Mouse (Mus musculus): Measurements from ENCODE around the gene Shank2. TPM values are rescaled to one million over a fixed set of nuclear protein-coding genes. Genes with fewer than 3 reads are reported as not detected.

The Shank2 gene
- polyA plus RNA-seq, 1 experiment from 2014 or later, result 0.63 TPM

- Histone ChIP-seq H3K27me3 (ENCODE audit: control insufficient read depth, insufficient read depth, low read depth, low read length) (0 out of 2 replicates have a peak, but pooled peaks cover 2% of the 10 kb centered on the region), H3K4me3 (ENCODE audit: low read depth, low read length) (no peak overlapping the region), H3K9ac (ENCODE audit: low read depth, low read length) (no peak overlapping the region), H3K36me3 (ENCODE audit: control insufficient read depth, insufficient read depth) (no peaks in the 10 kb centered on the region), H3K27ac (ENCODE audit: low read length) (no peak overlapping the region), H3K4me2 (ENCODE audit: low read depth, low read length) (no peak overlapping the region), H3K9me3 (replicated peaks; ENCODE audit: control insufficient read depth, low read length) (no peaks in the 10 kb centered on the region), H3K4me1 (ENCODE audit: control insufficient read depth, low read depth, low read length) (no peaks in the 10 kb centered on the region)
- ATAC-seq (ENCODE audit: low read depth), result no peak
- WGBS (ENCODE audit: insufficient replicate concordance), result 37% methylated on average over 16 of the region's 16 CpGs
These were observed 416.1 kb downstream of the Shank2 start for GRCm38 (mm10) chr7:144417644-144418343.

- no peak overlapping the region for H3K4me3 ChIP-seq (ENCODE audit: low read depth, low read length)
- no peak overlapping the region for H3K4me2 ChIP-seq (ENCODE audit: low read depth, low read length)
- no peaks in the 10 kb centered on the region for H3K36me3 ChIP-seq (ENCODE audit: control insufficient read depth, insufficient read depth)
- 15% methylated on average over 16 of the region's 16 CpGs for WGBS (ENCODE audit: insufficient replicate concordance)
- no peaks in the 10 kb centered on the region for H3K4me1 ChIP-seq (ENCODE audit: control insufficient read depth, low read depth, low read length)
- H3K9me3 ChIP-seq (replicated peaks; ENCODE audit: control insufficient read depth, low read length), result no peaks in the 10 kb centered on the region
- no peak overlapping the region for H3K9ac ChIP-seq (ENCODE audit: low read depth, low read length)
- no peak for ATAC-seq (ENCODE audit: low read depth)
- H3K27me3 ChIP-seq (ENCODE audit: control insufficient read depth, insufficient read depth, low read depth, low read length), result 0 out of 2 replicates have a peak, but pooled peaks cover 2% of the 10 kb centered on the region
- H3K27ac ChIP-seq (ENCODE audit: low read length), result no peak overlapping the region
These were observed 418.8 kb downstream of the Shank2 start for GRCm38 (mm10) chr7:144420552-144420951.

- Histone ChIP-seq H3K4me1 (ENCODE audit: control insufficient read depth, low read depth, low read length) (no peaks in the 10 kb centered on the region), H3K4me3 (ENCODE audit: low read depth, low read length) (no peak overlapping the region), H3K36me3 (ENCODE audit: control insufficient read depth, insufficient read depth) (no peaks in the 10 kb centered on the region), H3K27ac (ENCODE audit: low read length) (no peak overlapping the region), H3K27me3 (ENCODE audit: control insufficient read depth, insufficient read depth, low read depth, low read length) (0 out of 2 replicates have a peak, but pooled peaks cover 2% of the 10 kb centered on the region), H3K4me2 (ENCODE audit: low read depth, low read length) (no peak overlapping the region), H3K9ac (ENCODE audit: low read depth, low read length) (no peak overlapping the region), H3K9me3 (replicated peaks; ENCODE audit: control insufficient read depth, low read length) (no peaks in the 10 kb centered on the region)
- no peak for ATAC-seq (ENCODE audit: low read depth)
- WGBS (ENCODE audit: insufficient replicate concordance), result 61% methylated on average over 6 of the region's 6 CpGs
These were observed 419.8 kb downstream of the Shank2 start for GRCm38 (mm10) chr7:144421478-144421877.

GRCm38 (mm10) chr7:144425953-144426352 is 424.2 kb downstream of the Shank2 start:
- H3K27ac ChIP-seq (ENCODE audit: low read length), result no peak overlapping the region
- no peak overlapping the region for H3K9ac ChIP-seq (ENCODE audit: low read depth, low read length)
- no peaks in the 10 kb centered on the region for H3K36me3 ChIP-seq (ENCODE audit: control insufficient read depth, insufficient read depth)
- ATAC-seq (ENCODE audit: low read depth), result no peak
- H3K4me2 ChIP-seq (ENCODE audit: low read depth, low read length), result no peak overlapping the region
- 15% methylated on average over 8 of the region's 8 CpGs for WGBS (ENCODE audit: insufficient replicate concordance)
- no peak overlapping the region for H3K4me3 ChIP-seq (ENCODE audit: low read depth, low read length)
- H3K4me1 ChIP-seq (ENCODE audit: control insufficient read depth, low read depth, low read length), result no peaks in the 10 kb centered on the region
- no peaks in the 10 kb centered on the region for H3K27me3 ChIP-seq (ENCODE audit: control insufficient read depth, insufficient read depth, low read depth, low read length)
- H3K9me3 ChIP-seq (replicated peaks; ENCODE audit: control insufficient read depth, low read length), result no peaks in the 10 kb centered on the region

DNA sequence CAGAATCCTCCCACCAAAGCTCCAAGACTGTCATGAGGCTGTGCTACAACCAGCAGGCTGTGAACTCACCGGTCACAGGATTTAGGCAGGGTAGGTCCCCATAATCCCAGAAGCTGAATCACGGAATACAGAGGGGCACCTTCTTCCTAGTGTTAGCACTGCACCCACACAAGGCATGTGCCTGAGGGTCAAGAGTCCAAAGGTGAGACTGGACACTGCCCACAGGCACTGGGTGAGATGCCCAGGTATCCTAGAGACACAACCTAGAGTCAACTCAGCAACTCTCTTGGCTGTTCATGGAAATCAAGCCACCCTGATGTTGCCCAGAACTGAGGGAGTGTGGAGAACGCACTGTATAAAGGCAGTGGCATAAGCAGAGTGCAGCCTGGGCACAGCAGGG is 424.9 kb downstream of the Shank2 start:
- Histone ChIP-seq H3K27me3 (ENCODE audit: control insufficient read depth, insufficient read depth, low read depth, low read length) (no peaks in the 10 kb centered on the region), H3K4me2 (ENCODE audit: low read depth, low read length) (no peak overlapping the region), H3K9ac (ENCODE audit: low read depth, low read length) (no peak overlapping the region), H3K9me3 (replicated peaks; ENCODE audit: control insufficient read depth, low read length) (no peaks in the 10 kb centered on the region), H3K4me3 (ENCODE audit: low read depth, low read length) (no peak overlapping the region), H3K27ac (ENCODE audit: low read length) (no peak overlapping the region), H3K4me1 (ENCODE audit: control insufficient read depth, low read depth, low read length) (no peaks in the 10 kb centered on the region), H3K36me3 (ENCODE audit: control insufficient read depth, insufficient read depth) (no peaks in the 10 kb centered on the region)
- WGBS (ENCODE audit: insufficient replicate concordance), result 67% methylated on average over 3 of the region's 3 CpGs
- ATAC-seq (ENCODE audit: low read depth), result 0 out of 2 replicates have a peak, but pooled peaks have one; percentile 13

DNA sequence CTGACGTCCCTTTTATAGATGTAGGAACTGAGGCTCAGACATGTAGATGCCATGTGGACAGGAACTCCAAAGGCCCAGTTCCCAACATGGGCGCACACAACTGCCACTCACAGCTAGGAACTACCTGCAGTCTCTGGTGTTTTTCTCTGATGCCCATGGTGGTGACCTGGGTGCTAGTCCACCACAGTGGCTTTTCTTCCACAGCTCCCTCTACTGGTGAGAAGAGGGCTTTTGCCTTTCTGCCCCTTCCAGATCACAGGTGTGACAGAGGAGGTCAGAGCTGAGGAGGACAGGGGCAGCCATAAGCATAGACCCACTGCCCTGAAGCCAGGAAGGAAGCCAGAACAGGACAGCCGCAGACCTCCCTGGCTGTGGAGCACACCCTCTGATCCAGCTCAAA is 425.7 kb downstream of the Shank2 start:
- Histone ChIP-seq H3K27ac (ENCODE audit: low read length) (no peak overlapping the region), H3K4me2 (ENCODE audit: low read depth, low read length) (no peak overlapping the region), H3K27me3 (ENCODE audit: control insufficient read depth, insufficient read depth, low read depth, low read length) (no peaks in the 10 kb centered on the region), H3K4me1 (ENCODE audit: control insufficient read depth, low read depth, low read length) (no peaks in the 10 kb centered on the region), H3K4me3 (ENCODE audit: low read depth, low read length) (no peak overlapping the region), H3K9me3 (replicated peaks; ENCODE audit: control insufficient read depth, low read length) (no peaks in the 10 kb centered on the region), H3K9ac (ENCODE audit: low read depth, low read length) (no peak overlapping the region), H3K36me3 (ENCODE audit: control insufficient read depth, insufficient read depth) (no peaks in the 10 kb centered on the region)
- ATAC-seq (ENCODE audit: low read depth), result no peak
- WGBS (ENCODE audit: insufficient replicate concordance), result 48% methylated on average over 3 of the region's 3 CpGs

DNA sequence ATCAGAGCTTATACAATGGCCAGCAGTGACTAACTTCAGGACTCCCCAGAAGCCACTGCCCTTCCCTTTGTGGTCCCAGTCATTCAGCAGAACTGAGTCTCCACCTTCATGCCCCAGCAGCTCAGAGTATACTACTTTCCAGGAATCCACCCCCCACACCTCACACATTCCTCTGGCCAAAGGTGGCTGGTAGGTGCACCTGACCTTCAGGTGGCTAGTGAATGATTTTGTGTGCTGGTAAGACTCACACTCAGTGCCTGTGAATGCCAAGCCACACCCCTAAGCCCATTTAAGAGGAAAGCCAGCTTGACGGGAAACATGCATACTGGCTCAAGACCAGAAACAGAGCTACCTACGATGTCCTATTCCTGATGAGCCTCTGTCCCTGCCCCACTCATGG is 431.2 kb downstream of the Shank2 start:
- H3K27me3 ChIP-seq (ENCODE audit: control insufficient read depth, insufficient read depth, low read depth, low read length), result no peaks in the 10 kb centered on the region
- H3K9ac ChIP-seq (ENCODE audit: low read depth, low read length), result no peak overlapping the region
- H3K4me1 ChIP-seq (ENCODE audit: control insufficient read depth, low read depth, low read length), result no peaks in the 10 kb centered on the region
- 51% methylated on average over 2 of the region's 2 CpGs for WGBS (ENCODE audit: insufficient replicate concordance)
- no peaks in the 10 kb centered on the region for H3K9me3 ChIP-seq (replicated peaks; ENCODE audit: control insufficient read depth, low read length)
- H3K36me3 ChIP-seq (ENCODE audit: control insufficient read depth, insufficient read depth), result peaks cover 4% of the 10 kb centered on the region
- H3K4me2 ChIP-seq (ENCODE audit: low read depth, low read length), result no peak overlapping the region
- no peak for ATAC-seq (ENCODE audit: low read depth)
- no peak overlapping the region for H3K27ac ChIP-seq (ENCODE audit: low read length)
- no peak overlapping the region for H3K4me3 ChIP-seq (ENCODE audit: low read depth, low read length)

DNA sequence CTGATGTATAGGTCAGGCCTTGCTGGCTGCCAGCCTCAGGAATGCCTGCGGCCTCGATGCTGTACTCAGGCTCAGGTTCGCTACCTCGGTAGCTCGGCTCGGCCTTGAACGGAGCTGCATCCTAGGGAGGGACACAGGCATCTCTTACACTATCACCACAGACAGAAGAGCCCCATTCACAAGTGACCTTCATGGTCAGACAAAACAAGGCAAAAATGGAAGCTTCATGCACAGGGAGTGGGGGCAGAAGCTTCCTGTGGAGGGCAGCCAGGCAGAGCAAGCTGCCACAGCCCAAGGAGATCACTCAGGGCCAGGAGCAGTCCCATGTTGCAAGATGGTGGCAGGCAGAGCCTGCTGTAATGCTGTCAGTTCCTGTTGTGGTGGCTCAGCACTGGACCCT is 437.1 kb downstream of the Shank2 start:
- Histone ChIP-seq H3K27ac (ENCODE audit: low read length) (no peak overlapping the region), H3K27me3 (ENCODE audit: control insufficient read depth, insufficient read depth, low read depth, low read length) (no peaks in the 10 kb centered on the region), H3K36me3 (ENCODE audit: control insufficient read depth, insufficient read depth) (peaks cover 11% of the 10 kb centered on the region), H3K9ac (ENCODE audit: low read depth, low read length) (no peak overlapping the region), H3K4me1 (ENCODE audit: control insufficient read depth, low read depth, low read length) (no peaks in the 10 kb centered on the region), H3K9me3 (replicated peaks; ENCODE audit: control insufficient read depth, low read length) (no peaks in the 10 kb centered on the region), H3K4me3 (ENCODE audit: low read depth, low read length) (no peak overlapping the region), H3K4me2 (ENCODE audit: low read depth, low read length) (no peak overlapping the region)
- WGBS (ENCODE audit: insufficient replicate concordance), result 88% methylated on average over 7 of the region's 7 CpGs
- ATAC-seq (ENCODE audit: low read depth), result no peak

DNA sequence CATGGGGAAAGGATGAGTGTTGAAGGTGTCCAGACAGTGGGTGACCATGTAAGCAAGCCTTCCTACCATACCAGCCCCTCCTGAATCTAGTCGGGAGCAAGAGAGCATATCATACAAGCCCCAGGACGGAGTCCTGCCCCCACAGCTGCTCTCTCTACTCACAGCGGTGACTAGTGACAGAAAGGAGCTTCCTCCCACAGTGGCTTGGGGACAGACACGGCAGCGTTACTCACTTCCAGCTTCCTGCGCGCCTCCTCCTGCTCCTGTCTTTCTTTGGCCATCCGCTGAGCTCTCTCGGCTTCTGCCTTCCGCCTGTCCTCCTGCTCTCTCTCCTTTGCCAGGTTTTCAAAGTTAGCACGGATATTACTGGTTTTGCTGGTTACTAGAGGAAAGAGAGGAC is 439.7 kb downstream of the Shank2 start:
- no peak overlapping the region for H3K9ac ChIP-seq (ENCODE audit: low read depth, low read length)
- no peaks in the 10 kb centered on the region for H3K4me1 ChIP-seq (ENCODE audit: control insufficient read depth, low read depth, low read length)
- ATAC-seq (ENCODE audit: low read depth), result no peak
- H3K27ac ChIP-seq (ENCODE audit: low read length), result no peak overlapping the region
- no peaks in the 10 kb centered on the region for H3K9me3 ChIP-seq (replicated peaks; ENCODE audit: control insufficient read depth, low read length)
- H3K36me3 ChIP-seq (ENCODE audit: control insufficient read depth, insufficient read depth), result peaks cover 11% of the 10 kb centered on the region
- WGBS (ENCODE audit: insufficient replicate concordance), result 70% methylated on average over 11 of the region's 11 CpGs
- H3K27me3 ChIP-seq (ENCODE audit: control insufficient read depth, insufficient read depth, low read depth, low read length), result no peaks in the 10 kb centered on the region
- no peak overlapping the region for H3K4me2 ChIP-seq (ENCODE audit: low read depth, low read length)
- H3K4me3 ChIP-seq (ENCODE audit: low read depth, low read length), result no peak overlapping the region

Measured in liver, embryonic 16.5 days (tissue).